Mouse (Mus musculus): ENCODE measurements at regions not wholly inside any gene's neighbourhood (a gene's known extent, or its start where the extent isn't known, plus 50 kb on each side); places are given as distances from the start of the nearest gene placed in this dataset.

DNA sequence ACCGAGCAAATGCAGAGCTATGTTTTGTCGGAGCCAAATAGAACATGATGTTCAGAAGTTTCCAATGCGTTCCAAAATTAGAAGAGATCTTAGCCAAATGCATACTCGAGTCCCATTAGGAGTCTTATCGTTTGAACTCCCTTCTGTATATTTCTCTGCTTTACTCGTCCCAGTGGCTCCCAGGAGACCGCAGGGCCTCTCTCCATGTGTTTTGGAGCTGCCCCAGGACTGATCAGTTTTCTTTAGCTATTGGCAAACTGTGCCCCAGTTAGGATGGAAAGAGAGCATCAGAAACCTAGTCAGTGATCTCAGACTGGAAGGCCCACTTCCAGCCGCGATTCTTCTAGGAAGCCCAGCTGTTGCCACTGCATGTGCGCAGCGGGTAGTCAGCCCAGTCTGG, 152.0 kb upstream of the Serp2 start:
- no peak for DNase-seq (ENCODE audit: low spot score)

DNA sequence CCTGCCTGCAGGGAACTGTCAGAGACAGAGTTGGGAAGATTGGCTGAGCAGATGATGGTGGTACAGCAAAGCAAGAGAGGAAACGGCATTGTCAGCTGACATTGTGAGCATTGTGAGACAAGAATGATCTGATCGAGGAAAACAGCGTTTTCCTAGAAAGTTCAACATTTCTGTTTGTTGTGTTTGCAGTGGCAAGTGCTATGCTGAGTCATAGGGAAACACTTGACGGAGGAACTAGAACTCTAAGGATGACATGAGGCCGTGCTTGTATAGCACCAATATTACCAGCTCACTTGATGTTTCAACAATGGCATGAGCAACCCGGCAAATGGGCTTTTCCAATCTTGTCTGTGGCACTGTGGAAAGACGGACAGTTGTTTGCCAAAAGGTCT, 146.7 kb upstream of the Serp2 start:
- DNase-seq (ENCODE audit: low spot score): no peak

DNA sequence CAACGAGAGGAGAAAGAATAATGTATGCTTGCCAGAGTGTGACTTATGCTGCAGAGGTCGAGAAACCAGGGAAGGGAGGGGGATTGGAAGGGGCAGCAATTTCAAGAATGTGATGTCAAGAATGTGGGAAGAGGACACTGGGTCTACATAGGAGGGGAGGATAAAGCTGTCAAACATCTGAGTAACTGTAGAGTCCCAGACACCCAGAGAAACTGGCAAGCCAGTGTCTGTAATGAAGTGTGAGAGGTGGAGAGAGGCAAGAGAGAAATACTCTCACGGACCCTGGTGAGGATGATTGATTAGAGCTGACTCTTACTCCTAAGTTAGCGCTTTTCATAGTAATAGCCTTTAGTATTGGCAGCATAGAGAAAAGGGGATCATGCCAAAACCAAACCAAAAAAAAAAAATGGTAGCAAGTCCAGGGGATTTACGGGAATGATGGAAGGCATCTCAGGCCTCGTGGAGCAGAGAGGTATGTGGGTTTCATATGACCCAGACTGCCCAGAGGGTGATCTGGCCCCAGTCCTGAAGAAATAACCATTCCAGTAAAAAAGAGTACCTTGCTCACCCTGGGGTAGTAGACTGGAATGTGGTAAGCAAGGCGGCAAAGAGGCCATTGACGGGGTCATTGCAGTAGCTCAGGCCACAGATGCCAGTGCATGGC, 146.2 kb upstream of the Serp2 start:
- DNase-seq (ENCODE audit: low spot score): no peak

DNA sequence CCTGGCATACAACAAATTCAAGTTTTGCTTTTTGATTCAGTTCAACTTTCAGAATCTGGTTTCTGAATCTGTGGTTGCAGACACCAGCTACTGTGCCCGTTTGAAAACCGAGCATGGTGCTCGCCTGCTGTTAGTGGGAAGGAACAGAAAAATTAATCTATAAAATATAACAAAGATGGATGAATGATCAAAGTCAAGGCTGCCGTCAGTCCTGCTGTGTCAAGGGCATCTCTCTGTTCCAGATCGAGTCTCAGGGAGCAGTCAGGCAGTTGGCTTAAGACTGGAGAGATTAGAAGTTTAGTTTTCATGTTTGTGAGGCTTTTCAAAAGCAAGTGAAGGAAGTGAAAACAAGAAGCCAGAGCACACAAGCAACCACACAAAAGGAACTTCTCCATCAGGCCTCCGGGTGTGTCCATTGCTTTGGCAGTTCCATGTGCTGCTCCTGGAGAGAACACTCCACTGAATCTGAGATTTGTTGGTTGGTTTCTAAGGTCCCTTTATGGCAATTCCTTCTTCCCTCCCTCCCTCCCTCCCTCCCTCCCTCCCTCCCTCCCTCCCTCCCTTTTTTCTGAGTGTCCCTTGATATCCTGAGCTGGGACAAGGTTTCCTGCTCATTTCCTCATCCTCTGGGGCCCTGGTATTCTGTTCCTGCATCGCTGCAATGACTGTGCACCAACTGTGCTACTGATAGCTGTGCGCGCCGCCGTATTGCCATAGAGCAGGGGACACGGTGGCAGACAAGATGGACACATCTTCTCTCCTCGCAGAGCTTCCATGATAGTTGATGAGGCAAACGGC, 145.4 kb upstream of the Serp2 start:
- no peak for DNase-seq (ENCODE audit: low spot score)

DNA sequence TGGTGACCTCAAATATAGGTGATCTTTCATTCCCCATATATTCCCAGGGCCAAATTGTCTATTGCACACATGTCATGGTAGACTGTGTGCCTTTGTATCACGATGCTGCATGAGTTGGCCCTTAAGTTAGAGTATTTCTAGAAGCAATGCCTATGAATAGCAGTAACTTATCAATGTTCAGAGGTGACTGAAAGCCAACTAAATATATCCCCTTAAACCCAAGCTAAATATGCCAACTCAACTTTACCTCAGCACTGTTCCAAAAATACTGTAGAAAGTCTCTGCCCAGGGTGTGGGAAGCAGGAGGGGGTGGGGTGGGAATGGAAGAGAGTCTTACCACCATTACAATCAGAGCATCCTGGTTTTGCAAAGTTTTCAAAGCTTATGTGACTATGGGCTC, 144.6 kb upstream of the Serp2 start:
- DNase-seq (ENCODE audit: low spot score): no peak

DNA sequence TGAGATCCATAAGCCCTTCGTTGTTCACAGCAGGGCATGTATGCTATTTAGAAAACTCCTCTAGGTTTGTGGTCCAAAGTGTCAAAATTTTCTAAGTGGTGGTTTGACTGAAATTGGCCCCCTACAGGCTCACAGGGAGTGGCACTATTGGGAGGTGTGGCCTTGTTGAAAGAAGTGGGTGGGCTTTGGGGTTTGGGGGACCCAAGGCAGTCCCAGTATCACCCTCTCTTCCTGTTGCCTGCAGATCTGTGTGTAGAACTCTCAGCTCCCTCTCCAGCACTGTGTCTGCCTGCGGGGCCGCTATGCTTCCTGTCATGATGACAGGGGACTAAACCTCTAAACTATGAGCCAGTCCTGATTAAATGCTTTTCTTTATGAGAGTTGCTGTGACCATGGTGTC, 144.1 kb upstream of the Serp2 start:
- no peak for DNase-seq (ENCODE audit: low spot score)

DNA sequence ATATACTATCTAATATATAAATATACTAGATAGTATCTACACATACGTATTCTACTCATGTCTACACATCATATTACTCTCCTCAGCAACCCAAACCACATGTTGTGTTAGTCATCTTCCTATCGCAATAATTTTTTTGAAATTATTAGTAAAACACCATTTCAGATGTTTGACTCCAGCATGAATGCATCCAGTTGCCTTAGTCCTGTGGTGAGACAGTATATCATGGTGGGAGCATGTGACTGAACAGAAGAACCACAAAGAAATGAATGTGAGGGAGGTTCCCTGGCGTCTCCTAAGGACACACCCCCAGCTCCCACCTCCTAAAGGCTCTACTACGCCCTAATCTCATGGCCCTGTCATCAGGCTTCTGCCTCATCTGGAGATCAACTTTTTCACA, 143.5 kb upstream of the Serp2 start:
- DNase-seq (ENCODE audit: low spot score): no peak

DNA sequence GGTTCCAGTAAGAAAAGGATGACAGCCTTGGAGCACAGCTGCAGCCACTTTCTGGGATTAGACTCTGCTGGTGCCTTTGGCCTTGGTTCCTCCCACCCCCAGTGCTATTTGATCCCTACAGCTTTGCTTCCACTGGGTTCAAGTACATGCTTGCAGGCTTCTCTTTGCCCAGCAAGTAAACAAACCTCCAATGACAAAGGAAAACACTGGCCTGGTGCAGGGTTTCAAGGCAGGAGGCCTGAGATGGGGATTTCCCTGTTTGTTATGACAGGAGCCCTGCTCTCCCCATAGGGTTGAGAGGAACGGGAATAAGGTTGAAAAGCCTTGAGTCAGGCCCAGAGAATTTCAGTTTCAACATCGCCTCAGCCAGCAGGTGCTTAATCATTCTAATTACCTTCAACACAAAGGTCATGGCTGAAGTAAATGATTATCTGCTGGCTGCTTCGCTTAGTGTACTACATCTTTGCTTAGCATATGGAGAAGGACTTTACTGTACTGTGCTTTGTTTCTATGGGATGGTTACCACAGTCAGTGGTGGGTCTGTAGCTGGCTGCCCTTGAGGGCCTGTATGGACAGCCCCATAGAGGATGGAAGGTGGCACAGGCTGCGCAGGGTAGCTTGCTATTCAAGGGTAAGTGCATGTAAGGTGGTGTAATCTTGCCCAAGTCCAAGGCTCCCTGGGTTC, 142.2 kb upstream of the Serp2 start:
- no peak for DNase-seq (ENCODE audit: low spot score)

DNA sequence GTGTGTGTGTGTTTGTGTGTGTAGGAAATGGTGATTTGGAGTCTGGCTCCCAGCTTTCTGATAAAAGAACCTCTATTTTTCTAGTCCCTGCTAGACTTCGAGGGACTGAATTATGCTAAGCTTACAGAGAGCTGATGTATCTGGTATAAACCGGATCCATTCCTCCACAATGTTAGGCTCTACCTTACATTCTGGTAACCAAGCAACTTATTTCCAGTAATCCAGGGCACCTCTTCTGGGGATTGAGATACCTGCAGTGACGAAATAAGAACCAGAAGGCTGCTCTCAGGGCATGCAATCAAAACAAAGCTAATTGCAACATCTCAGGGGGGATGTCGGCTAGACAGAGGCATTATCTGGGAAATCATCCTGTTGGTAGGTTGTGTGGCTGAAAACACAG, 140.0 kb upstream of the Serp2 start:
- no peak for DNase-seq (ENCODE audit: low spot score)

DNA sequence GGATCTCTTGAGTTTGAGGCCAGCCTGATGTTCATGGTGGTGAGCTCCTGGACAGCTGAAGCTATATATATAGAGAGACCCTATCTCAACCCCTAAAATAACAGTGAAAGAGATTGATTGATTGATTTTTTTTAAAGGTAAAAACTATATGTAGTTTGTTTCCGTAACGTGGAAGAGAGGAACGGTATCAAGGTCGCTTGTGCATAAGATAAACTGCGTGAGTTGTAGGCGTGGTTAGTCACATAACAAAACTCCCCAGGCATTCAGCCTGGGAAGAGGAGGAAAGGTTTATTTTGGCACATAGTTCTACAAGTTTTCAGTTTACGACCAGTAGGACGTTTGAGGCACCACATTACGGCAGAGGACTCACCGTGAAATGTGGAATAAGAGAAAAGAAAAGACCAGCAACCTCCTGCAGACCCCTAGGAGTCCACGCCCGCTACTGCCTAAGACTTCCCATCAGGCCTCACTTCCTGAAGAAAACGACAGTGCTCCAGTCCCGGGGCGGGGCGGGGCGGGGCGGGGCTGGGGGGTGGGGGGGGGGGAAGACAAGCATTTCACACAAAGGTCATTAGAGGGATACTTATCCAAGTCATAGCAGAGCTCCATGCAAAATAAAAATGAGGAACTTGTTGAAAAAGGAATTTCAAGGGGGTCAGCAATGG, 139.1 kb upstream of the Serp2 start:
- DNase-seq (ENCODE audit: low spot score): no peak

DNA sequence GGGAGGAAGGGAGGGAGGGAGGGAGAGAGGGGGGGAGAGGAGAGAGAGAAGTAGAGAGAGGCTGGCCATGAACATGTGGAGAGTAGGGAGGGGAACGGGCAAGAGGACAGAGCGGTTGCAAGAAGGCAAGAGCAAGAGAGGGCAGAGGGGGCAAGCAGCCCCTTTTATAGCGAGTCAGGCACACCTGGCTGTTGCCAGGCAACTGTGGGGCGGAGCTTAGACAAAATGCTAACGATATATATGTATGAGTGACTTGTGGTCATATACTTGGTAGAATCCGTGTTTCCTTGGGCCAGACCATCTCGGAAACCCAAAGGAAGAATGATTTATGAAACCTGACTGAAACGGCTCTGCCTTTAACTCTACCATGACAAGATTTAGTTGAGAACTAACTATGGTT, 138.2 kb upstream of the Serp2 start:
- no peak for DNase-seq (ENCODE audit: low spot score)

DNA sequence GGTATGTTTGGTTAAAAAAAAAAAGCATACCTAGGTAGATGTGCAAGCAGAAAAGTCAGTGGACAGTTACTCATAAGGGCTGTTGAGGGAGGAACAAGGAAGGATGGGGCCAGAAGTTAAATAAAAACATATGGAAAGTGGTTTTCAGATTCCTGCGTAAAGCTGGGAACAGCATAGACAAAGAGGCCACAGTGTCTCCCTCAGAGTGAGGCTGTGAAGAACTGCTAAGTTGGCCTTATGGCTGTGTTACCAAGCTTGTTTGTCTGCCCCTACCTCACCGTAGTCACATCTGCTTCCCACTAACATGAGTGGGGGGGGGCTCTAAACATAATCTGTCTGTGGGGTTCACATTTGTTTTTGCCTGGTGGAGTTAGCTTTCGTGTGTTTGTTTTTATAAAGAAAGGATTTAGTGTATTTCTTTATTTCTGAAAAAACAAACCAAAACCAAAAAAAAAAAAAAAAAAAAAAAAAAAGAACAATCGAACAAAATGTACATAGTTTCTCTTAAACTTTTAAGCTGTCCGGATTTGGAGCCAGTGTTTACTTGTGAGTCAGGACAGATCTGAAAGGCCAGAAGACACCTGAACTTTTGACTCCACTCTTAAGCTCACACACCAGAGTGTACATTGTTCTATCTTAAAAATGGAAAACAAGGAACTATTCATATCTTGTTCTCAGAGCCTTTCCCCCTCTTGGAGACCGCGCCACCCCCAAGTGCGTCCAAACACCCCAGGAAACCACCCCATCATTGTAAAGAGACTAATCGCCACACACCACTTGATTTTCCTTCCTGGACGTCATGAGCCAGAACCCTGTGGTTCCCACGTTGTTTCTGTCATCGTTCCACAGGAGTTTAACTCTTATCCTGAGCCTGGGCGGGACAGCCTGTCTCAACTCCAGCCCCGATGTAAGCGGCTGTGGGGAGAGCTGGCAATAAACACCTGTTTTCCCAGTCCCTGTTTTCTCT, 136.9 kb upstream of the Serp2 start:
- DNase-seq (ENCODE audit: low spot score): no peak

DNA sequence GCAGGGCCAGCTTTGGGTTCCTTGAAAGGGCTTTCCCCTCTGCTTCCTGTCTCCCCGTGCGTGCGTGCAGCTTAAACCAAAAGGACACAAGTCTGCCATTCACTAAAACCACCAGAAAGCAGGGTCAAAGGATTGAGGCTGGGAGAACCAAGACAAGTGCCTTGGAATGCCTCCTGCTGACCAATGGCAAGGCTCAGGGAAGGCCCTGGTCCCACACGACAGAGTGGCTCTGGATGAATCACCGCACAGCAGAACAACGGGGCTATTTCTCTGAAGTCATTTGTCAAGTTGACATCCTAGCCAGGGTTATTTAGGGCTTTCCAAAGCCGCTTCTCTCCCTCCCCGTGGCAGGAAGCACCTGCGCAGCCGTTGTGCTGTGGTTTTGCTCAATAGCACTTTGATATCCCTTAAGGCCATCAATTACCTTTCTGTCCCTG, 131.3 kb upstream of the Serp2 start:
- no peak for DNase-seq (ENCODE audit: low spot score)

DNA sequence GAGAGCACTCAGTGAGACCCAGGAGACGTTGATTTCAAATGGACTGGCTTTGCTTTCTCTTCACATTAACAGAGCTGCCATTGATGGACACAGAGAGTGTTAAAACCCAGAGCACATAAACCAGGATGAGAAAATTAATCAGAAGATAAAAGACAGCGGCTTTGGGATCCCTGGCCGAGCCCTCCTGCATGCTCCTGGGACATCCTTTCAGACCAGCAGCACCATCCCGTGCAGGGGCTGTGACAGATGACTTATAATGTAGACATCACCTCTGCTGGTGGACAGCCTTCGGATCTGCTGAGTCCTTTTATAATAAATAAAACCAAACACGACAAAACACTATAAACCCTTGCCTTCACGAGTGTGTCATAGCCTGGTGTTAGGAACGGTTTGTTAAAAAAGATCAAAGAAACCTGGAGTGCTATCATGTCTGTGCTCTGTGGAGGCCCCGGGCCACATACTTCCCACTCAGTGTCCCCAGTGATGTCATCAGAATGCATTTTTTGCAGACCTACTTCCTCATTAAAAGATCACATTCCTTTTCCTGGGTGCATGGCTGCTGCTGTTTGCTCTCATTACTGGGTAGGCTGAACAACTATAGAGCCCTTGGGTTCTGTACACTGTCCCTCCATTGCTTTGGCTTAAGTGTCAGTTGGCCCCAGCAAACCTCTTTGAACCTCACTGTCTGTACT, 130.2 kb upstream of the Serp2 start:
- no peak for DNase-seq (ENCODE audit: low spot score)

DNA sequence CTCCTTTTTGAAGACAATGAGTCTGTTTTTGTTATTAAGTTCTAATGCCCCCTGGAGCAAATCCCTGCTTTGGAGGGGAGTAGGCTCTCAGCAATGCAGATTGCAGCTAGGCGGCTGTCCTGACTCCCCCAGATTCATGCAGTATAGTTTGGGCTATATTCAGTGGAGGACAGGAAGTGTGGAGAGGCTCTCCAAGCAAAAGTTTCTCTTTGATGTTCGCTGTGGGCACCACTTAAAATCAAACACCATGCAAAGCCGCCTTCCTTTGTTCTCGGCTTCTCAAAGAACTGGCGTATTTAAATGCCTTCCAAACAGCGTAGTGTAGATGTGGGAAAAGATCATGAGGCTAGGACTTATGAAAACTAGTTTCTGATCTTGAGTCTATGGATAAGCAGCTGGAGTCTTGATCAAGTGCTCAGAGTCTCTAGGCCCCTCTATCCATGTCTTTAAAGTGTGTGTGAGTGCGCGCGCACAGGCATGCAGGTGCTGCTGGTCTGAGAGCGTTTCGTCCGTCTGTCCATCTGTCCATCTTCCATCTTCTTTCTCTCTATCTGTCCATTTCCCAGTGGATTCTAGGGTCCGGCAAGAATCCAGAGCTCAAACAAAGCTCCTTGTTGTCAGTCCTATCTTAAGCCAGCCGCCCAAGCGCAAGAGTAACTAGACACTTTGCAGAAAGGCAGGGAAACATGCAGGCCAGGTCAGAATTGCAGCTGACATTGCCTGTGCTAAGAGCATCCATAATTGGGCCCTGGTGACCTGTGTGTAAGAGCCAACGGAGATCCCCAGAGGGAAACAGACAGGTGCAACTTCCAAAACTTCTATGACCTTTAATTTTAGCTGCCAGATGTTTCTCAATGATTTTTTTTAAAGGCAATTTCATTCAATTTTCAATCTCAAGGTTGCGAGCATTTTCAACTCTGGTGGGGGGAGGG, 129.4 kb upstream of the Serp2 start:
- DNase-seq (ENCODE audit: low spot score): no peak

DNA sequence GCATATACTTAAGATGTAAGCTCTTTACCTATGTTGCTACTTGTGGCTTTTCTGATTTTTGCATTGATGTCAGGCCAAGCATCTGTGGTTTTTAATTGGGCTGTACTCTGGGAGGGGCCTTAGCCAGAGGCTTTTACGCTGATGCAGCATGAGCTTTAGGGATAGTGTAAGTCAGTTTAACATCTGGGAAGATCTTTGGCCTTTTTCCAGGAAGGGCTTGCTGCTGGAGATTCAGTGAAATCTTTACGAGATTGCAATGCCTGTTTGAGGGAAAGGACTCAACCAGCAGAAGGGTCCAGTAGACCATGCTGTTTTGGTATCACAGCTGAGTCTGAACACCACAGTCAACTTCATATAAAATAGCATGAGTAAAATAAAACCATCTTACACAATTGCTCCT, 127.6 kb upstream of the Serp2 start:
- no peak for DNase-seq (ENCODE audit: low spot score)

DNA sequence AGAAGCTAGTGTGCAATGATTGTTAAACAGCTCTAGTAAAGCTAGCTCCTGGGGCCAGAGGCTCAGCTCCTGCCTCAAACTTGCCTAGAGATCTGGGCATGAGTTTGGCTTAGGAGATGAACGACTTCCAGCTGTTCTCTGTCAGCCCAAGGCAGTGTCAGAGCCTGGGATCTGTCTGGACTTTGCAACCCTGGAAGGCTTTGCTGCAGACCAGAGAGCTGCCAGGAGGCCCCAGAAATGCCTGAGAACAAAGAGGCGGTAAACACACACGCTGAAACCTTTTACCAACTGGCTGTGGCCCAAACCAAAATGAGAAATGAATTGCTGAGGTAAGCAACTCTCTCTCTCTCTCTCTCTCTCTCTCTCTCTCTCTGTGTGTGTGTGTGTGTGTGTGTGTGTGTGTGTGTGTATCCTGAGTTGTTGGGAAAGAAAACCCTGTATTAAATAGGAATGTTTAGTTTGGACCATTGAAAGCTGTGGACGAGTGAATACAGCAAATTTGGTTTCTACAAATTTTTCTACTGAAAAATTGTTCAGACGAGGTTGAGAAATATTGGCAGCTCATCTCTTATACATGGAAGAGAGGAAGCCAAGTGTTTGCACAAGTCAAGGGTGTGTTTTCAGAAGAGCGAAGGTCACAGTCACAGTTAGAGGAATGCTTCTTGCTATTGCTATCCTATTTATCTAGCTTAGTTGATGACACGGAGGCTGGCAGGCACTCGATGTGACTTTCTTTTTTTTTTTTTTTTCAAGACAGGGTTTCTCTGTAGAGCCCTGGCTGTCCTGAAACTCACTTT, 125.1 kb upstream of the Serp2 start:
- DNase-seq (ENCODE audit: low spot score): no peak

DNA sequence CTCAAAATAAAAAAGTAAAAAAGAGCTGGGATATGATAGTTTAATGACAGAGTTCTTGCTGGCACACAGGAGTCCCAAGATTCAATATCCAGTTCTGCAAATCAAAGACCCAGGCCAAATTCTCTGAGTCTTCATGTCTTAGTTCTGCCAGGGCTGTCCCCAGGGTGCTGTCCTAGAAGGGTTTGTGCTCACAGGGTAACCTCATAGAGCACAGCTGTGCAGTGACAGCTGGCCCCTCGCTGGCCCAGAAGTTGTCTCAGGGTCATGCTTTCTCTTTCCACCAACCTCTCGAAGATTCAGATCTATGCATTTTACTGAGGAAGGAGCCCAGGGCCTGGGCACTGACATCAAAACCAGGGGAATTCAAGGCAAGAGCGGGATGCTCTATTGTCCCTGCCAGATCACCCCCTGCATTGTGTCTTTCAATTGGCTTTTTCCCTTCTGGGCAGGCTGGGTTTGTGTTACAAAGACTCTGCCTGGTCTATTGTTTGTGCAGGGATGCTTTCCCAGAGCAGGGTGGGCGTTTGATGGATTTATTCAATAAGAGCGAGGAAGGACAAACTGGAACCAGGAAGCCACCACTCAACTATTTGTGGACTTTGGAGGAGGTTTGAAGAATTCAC, 121.9 kb upstream of the Serp2 start:
- no peak for DNase-seq (ENCODE audit: low spot score)

DNA sequence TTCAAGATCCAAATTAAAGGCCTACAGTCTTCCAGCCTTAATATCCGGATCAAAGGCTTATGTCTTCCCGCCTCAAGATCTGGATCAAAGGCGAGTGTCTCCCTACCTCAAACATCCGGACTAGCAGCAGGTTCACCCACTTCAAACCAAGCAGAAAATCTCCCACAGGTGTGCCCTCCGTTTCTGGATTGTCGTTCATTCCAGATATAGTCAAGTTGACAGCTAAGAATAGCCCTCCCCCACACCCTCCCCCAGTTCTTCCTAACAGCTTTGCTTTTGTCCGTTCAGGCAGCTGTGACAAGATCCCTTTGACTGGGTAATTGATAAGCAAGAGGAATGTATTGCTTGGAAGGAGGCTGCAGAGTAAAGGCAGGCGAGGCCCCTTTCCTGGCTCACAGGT, 118.3 kb upstream of the Serp2 start:
- DNase-seq (ENCODE audit: low spot score): no peak

Data from urinary bladder, postnatal 10 days (tissue).